Mouse (Mus musculus) lung, postnatal 25 days (tissue): ENCODE measurements at regions not wholly inside any gene's neighbourhood (a gene's known extent, or its start where the extent isn't known, plus 50 kb on each side); places are given as distances from the start of the nearest gene placed in this dataset.
A peak's percentile ranks its signal among the peaks of the same experiment; 100 is the strongest.

Experiments used
- DNase-seq: peaks from one replicate; pipeline ENCODE4 v3.0.0; 2022; ENCODE audit warnings: low spot score

DNA sequence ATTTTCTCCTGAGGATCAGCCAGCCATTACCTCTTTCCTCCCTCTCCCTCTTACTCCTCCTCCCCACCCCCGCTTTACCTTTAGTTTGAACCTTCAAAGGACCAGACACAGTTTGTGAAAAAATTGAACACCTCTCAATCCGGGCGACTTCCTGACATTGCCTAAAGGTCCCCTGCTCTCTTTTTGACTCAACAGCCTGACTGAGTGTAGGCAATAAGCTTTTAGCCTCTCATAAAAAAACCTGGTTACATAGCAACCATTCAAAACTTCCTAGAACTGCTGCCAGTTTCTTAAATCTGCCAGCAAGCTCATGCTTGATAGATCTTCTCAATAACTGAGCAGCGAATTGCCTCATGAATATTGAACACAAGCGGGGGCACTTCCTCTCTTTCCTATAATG, 71.7 kb downstream of the Zfp945 start:
- no peak for DNase-seq

DNA sequence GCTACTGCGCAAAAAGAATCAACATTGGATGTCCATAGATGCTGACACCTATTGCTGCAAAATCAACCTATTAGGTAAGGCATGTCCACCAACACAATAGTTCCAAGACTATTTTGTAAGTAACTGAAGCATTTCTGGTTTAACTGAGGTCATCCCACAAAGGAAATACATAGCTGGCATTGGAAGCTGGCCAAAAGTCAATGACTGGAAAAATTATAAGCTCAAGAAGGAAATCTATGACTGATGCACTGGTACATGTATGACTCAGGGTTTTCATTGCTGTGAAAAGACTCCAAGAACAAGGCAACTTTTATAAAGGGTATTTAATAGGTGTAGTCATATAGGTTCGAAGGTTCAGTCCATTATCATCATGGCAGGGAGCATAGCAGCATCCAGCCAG, 82.5 kb downstream of the Zfp945 start:
- DNase-seq, result no peak

DNA sequence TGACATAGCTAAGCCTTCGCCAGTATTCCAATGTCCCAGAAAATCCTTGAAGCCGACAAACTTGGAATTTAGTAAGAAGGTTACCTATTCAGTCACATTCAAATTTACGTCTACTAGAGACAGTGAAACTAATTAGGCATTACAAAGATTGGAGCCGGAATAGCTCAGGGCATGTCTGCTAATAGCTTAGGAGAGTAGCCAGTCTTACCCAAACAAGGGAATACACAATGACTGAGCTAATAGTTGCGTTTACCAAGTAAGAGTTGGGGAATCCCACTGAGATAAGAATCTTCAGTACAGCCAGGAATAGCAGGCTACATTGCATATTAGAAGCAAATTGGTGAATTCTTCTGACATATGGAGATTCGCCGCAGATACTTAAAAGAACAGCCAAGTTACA, 121.2 kb downstream of the Zfp945 start:
- DNase-seq, result no peak

DNA sequence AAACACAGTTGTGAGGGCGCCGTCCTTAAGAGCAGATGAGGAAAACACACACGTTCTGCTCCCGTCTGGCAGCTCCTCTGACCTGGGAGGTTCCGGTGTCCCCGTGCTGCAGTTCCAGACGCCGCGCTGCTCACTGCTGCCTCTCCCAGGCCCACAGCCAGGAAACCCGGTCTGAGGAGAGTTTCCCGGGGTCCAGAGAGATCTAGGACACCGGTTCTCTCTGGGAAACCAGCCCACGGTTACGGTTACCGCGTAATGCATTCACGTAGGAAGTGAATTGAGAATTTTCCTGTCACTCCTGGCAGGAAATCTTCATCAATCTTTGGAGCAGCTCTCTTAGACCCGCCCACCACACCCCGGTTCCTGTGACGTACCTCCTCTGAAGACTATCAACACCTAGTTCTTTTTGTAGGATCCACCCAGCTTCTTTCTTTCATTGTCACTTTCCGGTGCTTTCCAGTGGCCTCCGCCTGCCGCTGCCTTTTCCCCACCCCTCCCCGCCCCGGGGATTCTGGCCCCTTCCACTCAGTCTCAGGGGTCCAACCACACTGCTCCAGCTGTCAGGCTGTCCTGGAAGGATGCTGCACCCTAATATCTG, 127.3 kb downstream of the Zfp945 start:
- peak; percentile 31 for DNase-seq

DNA sequence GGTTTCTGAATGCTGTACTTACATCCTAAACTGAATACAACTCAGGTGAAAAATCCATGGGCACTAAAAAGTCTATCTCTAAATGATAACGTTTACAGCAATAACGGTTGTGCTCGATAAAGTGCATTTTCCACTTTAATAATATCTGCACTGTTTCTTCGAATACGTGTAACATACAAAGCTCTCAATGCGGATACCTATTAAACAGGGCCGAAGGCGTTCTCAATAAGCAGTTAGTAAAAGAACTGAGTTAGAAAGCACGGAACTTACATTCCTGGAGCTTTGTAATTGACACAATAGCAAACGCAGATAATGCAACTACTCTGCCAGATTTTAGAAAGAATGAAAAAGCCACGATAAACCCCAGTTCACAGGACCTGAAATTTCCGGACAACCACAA, 127.8 kb downstream of the Zfp945 start:
- no peak for DNase-seq

DNA sequence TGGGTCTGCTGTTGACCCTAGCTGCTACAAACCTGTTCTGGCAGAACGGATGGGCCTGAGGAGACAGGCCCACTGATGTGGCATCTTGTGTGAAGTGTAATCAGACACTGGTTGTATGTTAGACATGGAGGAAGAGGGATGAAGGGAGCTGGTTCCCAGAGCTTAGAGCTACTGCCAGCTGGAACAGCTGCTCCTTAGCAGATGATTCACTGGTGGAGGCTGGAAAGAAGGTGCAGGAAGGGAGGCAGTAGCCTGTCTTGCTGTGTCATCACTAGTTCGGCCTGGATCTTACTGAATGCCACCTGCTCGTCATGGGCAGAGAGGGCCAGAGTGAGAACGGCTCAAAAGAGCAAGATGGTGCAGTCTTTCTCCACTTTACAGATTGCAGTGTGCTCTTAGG, 130.6 kb downstream of the Zfp945 start:
- no peak for DNase-seq
